In genomic region chr17:30320301-30320700, GRCm38 (mm10) we compare ENCODE assay signal across 27 mouse cellular contexts.
"Had no signal": no experiment of that assay in that cellular context is flagged by ENCODE, and none has a peak within 500 bp of the region (broad histone marks: within the 10 kb centered on the region; RNA-seq: fewer than 3 reads in every experiment).

No protein-coding gene starts in this region.

- ATAC-seq: hindbrain, postnatal 0 days; intestine, embryonic 16.5 days had no signal

- DNase-seq: gastrocnemius, postnatal 14 days; gastrocnemius, postnatal 36 days; heart, adult 11 months; heart, adult 2 months; heart, postnatal 14 days; heart, postnatal 36 days; kidney, adult 11 months; kidney, adult 2 months; kidney, adult 9 months; kidney, postnatal 14 days; kidney, postnatal 36 days; layer of hippocampus, postnatal 36 days; left cerebral cortex, postnatal 4 days; liver; liver, embryonic 13.5 days had no signal

- H3K27me3 ChIP-seq: heart, embryonic 13.5 days; heart, embryonic 15.5 days; hindbrain, embryonic 13.5 days; hindbrain, embryonic 15.5 days; kidney, embryonic 15.5 days; limb, embryonic 12.5 days; liver, embryonic 13.5 days; liver, embryonic 15.5 days had no signal

- H3K36me3 ChIP-seq: heart, embryonic 13.5 days; heart, embryonic 15.5 days; hindbrain, embryonic 13.5 days; hindbrain, embryonic 15.5 days; kidney, embryonic 15.5 days; limb, embryonic 12.5 days; liver, embryonic 13.5 days; liver, embryonic 15.5 days had no signal

- H3K4me1 ChIP-seq: heart, embryonic 15.5 days; kidney, embryonic 15.5 days; liver, embryonic 13.5 days; liver, embryonic 15.5 days had no signal

- H3K4me2 ChIP-seq: heart, embryonic 11.5 days; heart, embryonic 13.5 days; heart, embryonic 15.5 days; hindbrain, embryonic 13.5 days; hindbrain, embryonic 15.5 days; kidney, embryonic 15.5 days; limb, embryonic 12.5 days; liver, embryonic 11.5 days; liver, embryonic 13.5 days; liver, embryonic 15.5 days had no signal

- H3K9me3 ChIP-seq: heart, embryonic 13.5 days; heart, embryonic 15.5 days; hindbrain, embryonic 13.5 days; hindbrain, embryonic 15.5 days; kidney, embryonic 15.5 days; limb, embryonic 12.5 days; liver, embryonic 13.5 days; liver, embryonic 15.5 days had no signal

- H3K27ac ChIP-seq: heart, adult 2 months; heart, embryonic 13.5 days; heart, embryonic 15.5 days; hindbrain, embryonic 13.5 days; hindbrain, embryonic 15.5 days; hindbrain, postnatal 0 days; kidney, embryonic 15.5 days; kidney, postnatal 0 days; limb, embryonic 12.5 days; liver, embryonic 13.5 days; liver, embryonic 15.5 days had no signal

- H3K4me3 ChIP-seq: heart, adult 2 months; heart, embryonic 13.5 days; heart, embryonic 15.5 days; hindbrain, embryonic 13.5 days; hindbrain, embryonic 15.5 days; kidney, embryonic 15.5 days; limb, embryonic 12.5 days; liver, embryonic 13.5 days; liver, embryonic 15.5 days had no signal

- H3K9ac ChIP-seq: heart, embryonic 13.5 days; heart, embryonic 15.5 days; hindbrain, embryonic 13.5 days; hindbrain, embryonic 15.5 days; kidney, embryonic 15.5 days; limb, embryonic 12.5 days; liver, embryonic 13.5 days; liver, embryonic 15.5 days had no signal
